Mouse (Mus musculus) ES-E14 (cell line): ENCODE results near the gene Gabrb2.

Source experiments
- ZC3H11A ChIP-seq: IDR thresholded peaks from 2 replicates; pipeline ENCODE4 v1.6.1; 2012; ENCODE audit warnings: low read depth, mild to moderate bottlenecking, inconsistent platforms, low read length, borderline replicate concordance
- ZNF384 ChIP-seq: IDR thresholded peaks from 2 replicates; pipeline ENCODE4 v1.6.1; 2012; ENCODE audit warnings: low read depth, low read length, inconsistent platforms

DNA sequence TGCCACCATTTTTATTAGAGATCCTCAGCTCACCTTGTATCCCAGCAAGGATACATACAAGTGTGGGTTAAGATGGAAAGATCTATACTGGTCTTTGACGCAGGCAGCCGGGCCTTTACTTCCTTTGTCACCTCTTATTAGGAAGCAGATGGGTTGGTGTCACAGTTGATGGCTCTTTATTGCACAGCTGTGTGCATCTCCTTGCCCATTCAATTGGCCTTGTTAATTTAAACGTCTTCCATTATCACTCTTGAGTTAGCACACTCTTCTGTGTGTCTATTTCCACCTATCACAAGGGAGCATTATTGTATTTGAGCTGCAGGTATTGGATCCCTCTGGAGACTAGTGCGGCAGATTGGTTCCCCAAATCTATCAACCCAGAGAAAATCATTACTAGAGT is 161.6 kb downstream of the Gabrb2 start:
- TF ChIP-seq ZC3H11A (no peak), ZNF384 (no peak)
